Mouse (Mus musculus) ES-E14 (cell line): Measurements from ENCODE around the gene Tmem39b.

Experiments
- HCFC1 ChIP-seq: IDR thresholded peaks from 2 replicates; pipeline ENCODE4 v1.6.1; 2012; ENCODE audit warnings: low read length, inconsistent platforms, borderline replicate concordance; ENCODE audit not compliant: insufficient read depth
- MAFK ChIP-seq: IDR thresholded peaks from 2 replicates; pipeline ENCODE4 v1.6.1; 2014; ENCODE audit warnings: mild to moderate bottlenecking, low read depth, low read length, inconsistent platforms; ENCODE audit not compliant: insufficient read depth
- ZC3H11A ChIP-seq: IDR thresholded peaks from 2 replicates; pipeline ENCODE4 v1.6.1; 2012; ENCODE audit warnings: low read depth, mild to moderate bottlenecking, inconsistent platforms, low read length, borderline replicate concordance
- ZNF384 ChIP-seq: IDR thresholded peaks from 2 replicates; pipeline ENCODE4 v1.6.1; 2012; ENCODE audit warnings: low read depth, low read length, inconsistent platforms

DNA sequence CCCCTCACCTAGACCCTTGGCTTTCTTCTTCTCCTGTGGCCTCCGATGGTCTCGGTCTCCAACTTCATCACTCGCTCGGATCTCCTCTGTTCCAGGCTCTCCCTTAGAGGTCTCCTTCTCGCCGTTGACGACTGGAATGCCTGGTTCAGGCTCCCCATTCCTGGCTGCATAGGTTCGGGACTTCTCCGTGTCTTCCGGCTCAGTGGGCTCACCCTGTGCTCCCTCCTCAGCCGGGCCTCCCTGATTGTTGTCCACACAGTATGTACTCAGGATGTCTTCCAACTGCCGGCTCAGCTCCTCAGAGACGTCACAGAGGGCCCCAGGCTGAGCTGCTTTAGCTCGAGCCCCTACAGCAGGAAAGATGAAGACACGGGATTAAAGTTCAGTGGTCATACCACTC is 57.4 kb downstream of the Tmem39b start:
- TF ChIP-seq ZC3H11A (no peak), MAFK (no peak), HCFC1 (no peak), ZNF384 (no peak)
